Mouse (Mus musculus): Measurements from ENCODE around the gene Tulp4. TPM values are rescaled to one million over a fixed set of nuclear protein-coding genes. Genes with fewer than 3 reads are reported as not detected.

The Tulp4 gene
- polyA plus RNA-seq, 1 experiment from 2014 or later: 97.4 TPM

Small RNA genes lying within 50 kb of the gene (microRNA-seq; reads per million reads assigned to microRNA genes)
- not detected for gene Gm22774

Other genes with a start within 250 kb of the Tulp4 start
- 3.4 and 3.8 TPM in 2 replicates for gene Synj2, start 165.2 kb upstream of the Tulp4 start, polyA plus RNA-seq (2016; fragmentation: Nextera tagmentation; extraction: Ambion mirVana)
- gene Serac1, start 26.7 kb upstream of the Tulp4 start, polyA plus RNA-seq (2016; fragmentation: Nextera tagmentation; extraction: Ambion mirVana): 4.9 and 5.5 TPM in 2 replicates
- 150 TPM in 2 replicates for gene Gtf2h5, start 26.7 kb upstream of the Tulp4 start, polyA plus RNA-seq (2016; fragmentation: Nextera tagmentation; extraction: Ambion mirVana)
- 18.1 and 23.0 TPM in 2 replicates for gene Tmem181a, start 150.4 kb downstream of the Tulp4 start, polyA plus RNA-seq (2016; fragmentation: Nextera tagmentation; extraction: Ambion mirVana)
- 13.7 and 17.6 TPM in 2 replicates for gene Dynlt1a, start 211.1 kb downstream of the Tulp4 start, polyA plus RNA-seq (2016; fragmentation: Nextera tagmentation; extraction: Ambion mirVana)

Data from heart, embryonic 10.5 days (tissue).